Mouse (Mus musculus): ENCODE results near the gene Cdc6.
A peak's percentile ranks its signal among the peaks of the same experiment; 100 is the strongest.

The Cdc6 gene

GRCm38 (mm10) chr11:98961051-98961592 is 53.5 kb downstream of the Cdc6 start:
- no peak for DNase-seq (ENCODE audit: low spot score in 2 of 2)

GRCm38 (mm10) chr11:98961766-98962165 is 54.2 kb downstream of the Cdc6 start:
- DNase-seq (ENCODE audit: low spot score in 2 of 2), result no peak

- DNase-seq (ENCODE audit: low spot score in 2 of 2), result no peak
These were observed 55.0 kb downstream of the Cdc6 start for GRCm38 (mm10) chr11:98962421-98963095.

GRCm38 (mm10) chr11:98963191-98964021 is 55.8 kb downstream of the Cdc6 start:
- no peak for DNase-seq (ENCODE audit: low spot score in 2 of 2)

- DNase-seq (ENCODE audit: low spot score in 2 of 2), result no peak
These were observed 56.6 kb downstream of the Cdc6 start for GRCm38 (mm10) chr11:98964201-98964615.

- no peak for DNase-seq (ENCODE audit: low spot score in 2 of 2)
These were observed 57.2 kb downstream of the Cdc6 start for GRCm38 (mm10) chr11:98964616-98965415.

- DNase-seq (ENCODE audit: low spot score in 2 of 2), result no peak
These were observed 57.9 kb downstream of the Cdc6 start for GRCm38 (mm10) chr11:98965416-98966077.

- peak; percentile 58 to 67 for DNase-seq (ENCODE audit: low spot score in 2 of 2)
These were observed 59.0 kb downstream of the Cdc6 start for GRCm38 (mm10) chr11:98966499-98967141.

GRCm38 (mm10) chr11:98968079-98968478 is 60.5 kb downstream of the Cdc6 start:
- DNase-seq (ENCODE audit: low spot score in 2 of 2), result no peak

GRCm38 (mm10) chr11:98968716-98969495 is 61.3 kb downstream of the Cdc6 start:
- DNase-seq (ENCODE audit: low spot score in 2 of 2), result no peak

GRCm38 (mm10) chr11:98969496-98969927 is 61.9 kb downstream of the Cdc6 start:
- peak; percentile 75 to 78 for DNase-seq (ENCODE audit: low spot score in 2 of 2)

GRCm38 (mm10) chr11:98970191-98970925 is 62.8 kb downstream of the Cdc6 start:
- no peak for DNase-seq (ENCODE audit: low spot score in 2 of 2)

GRCm38 (mm10) chr11:98971316-98972031 is 63.9 kb downstream of the Cdc6 start:
- no peak for DNase-seq (ENCODE audit: low spot score in 2 of 2)

GRCm38 (mm10) chr11:98972215-98972614 is 64.6 kb downstream of the Cdc6 start:
- DNase-seq (ENCODE audit: low spot score in 2 of 2), result peak in 1 of 2 experiments; percentile 64

- DNase-seq (ENCODE audit: low spot score in 2 of 2), result no peak
These were observed 65.3 kb downstream of the Cdc6 start for GRCm38 (mm10) chr11:98972801-98973360.
